Mouse (Mus musculus): Measurements from ENCODE around the gene Hoxa6.
A peak's percentile ranks its signal among the peaks of the same experiment; 100 is the strongest.

The Hoxa6 gene

GRCm38 (mm10) chr6:52208072-52208867, at the start of gene Hoxa6:
TSS of gene Hoxa6 (minus strand) at chr6:52208722.
- DNase-seq (ENCODE audit: low read depth, low spot score): no peak

- peak; percentile 89 for DNase-seq (ENCODE audit: low read depth, low spot score)
Measured at GRCm38 (mm10) chr6:52256956-52257355, 48.4 kb upstream of the Hoxa6 start.

- no peak for DNase-seq (ENCODE audit: low read depth, low spot score)
Measured at GRCm38 (mm10) chr6:52253511-52254500, 45.3 kb upstream of the Hoxa6 start.

GRCm38 (mm10) chr6:52252775-52253376, 44.4 kb upstream of the Hoxa6 start:
- DNase-seq (ENCODE audit: low read depth, low spot score): no peak

- no peak for DNase-seq (ENCODE audit: low read depth, low spot score)
Measured at GRCm38 (mm10) chr6:52252016-52252774, 43.7 kb upstream of the Hoxa6 start.

GRCm38 (mm10) chr6:52251177-52251879, 42.8 kb upstream of the Hoxa6 start:
- DNase-seq (ENCODE audit: low read depth, low spot score): no peak

GRCm38 (mm10) chr6:52249826-52250225, 41.3 kb upstream of the Hoxa6 start:
- DNase-seq (ENCODE audit: low read depth, low spot score): no peak

GRCm38 (mm10) chr6:52249415-52249738, 40.9 kb upstream of the Hoxa6 start:
- no peak for DNase-seq (ENCODE audit: low read depth, low spot score)

GRCm38 (mm10) chr6:52248638-52249414, 40.3 kb upstream of the Hoxa6 start:
- no peak for DNase-seq (ENCODE audit: low read depth, low spot score)

- no peak for DNase-seq (ENCODE audit: low read depth, low spot score)
Measured at GRCm38 (mm10) chr6:52247766-52248637, 39.5 kb upstream of the Hoxa6 start.

- DNase-seq (ENCODE audit: low read depth, low spot score): no peak
Measured at GRCm38 (mm10) chr6:52246916-52247315, 38.4 kb upstream of the Hoxa6 start.

GRCm38 (mm10) chr6:52246403-52246803, 37.9 kb upstream of the Hoxa6 start:
- DNase-seq (ENCODE audit: low read depth, low spot score): no peak

- peak; percentile 83 for DNase-seq (ENCODE audit: low read depth, low spot score)
Measured at GRCm38 (mm10) chr6:52245757-52246142, 37.2 kb upstream of the Hoxa6 start, which contains the start of gene Hoxa11. TSS of gene Hoxa11 (minus strand) at chr6:52245810.

- no peak for DNase-seq (ENCODE audit: low read depth, low spot score)
Measured at GRCm38 (mm10) chr6:52245040-52245756, 36.7 kb upstream of the Hoxa6 start.

- DNase-seq (ENCODE audit: low read depth, low spot score): no peak
Measured at GRCm38 (mm10) chr6:52244471-52245039, 36.0 kb upstream of the Hoxa6 start.

GRCm38 (mm10) chr6:52243681-52244121, 35.2 kb upstream of the Hoxa6 start:
- no peak for DNase-seq (ENCODE audit: low read depth, low spot score)

- DNase-seq (ENCODE audit: low read depth, low spot score): no peak
Measured at GRCm38 (mm10) chr6:52242801-52243332, 34.3 kb upstream of the Hoxa6 start.

Data from forelimb bud, embryonic 11.5 days (tissue).